Mouse (Mus musculus): ENCODE data around the gene Cwc27. TPM values are rescaled to one million over a fixed set of nuclear protein-coding genes. Genes with fewer than 3 reads are reported as not detected.

The Cwc27 gene
- total and polyA plus RNA-seq, 2 experiments, result 1.1 to 8.9 TPM

- Histone ChIP-seq H3K4me1 (ENCODE audit: control insufficient read depth, insufficient read depth, low read length) (no peaks in the 10 kb centered on the region), H3K4me3 (ENCODE audit: insufficient read depth, low read depth, low read length) (no peak overlapping the region), H3K79me2 (ENCODE audit: control insufficient read depth, insufficient read depth, low read length) (no peaks in the 10 kb centered on the region), H3K27ac (replicated peaks; ENCODE audit: insufficient read depth, low read depth, low read length) (no peak overlapping the region), H3K9ac (ENCODE audit: low read depth, low read length) (no peak overlapping the region), H3K27me3 (ENCODE audit: control insufficient read depth, insufficient read depth, low read length) (no peaks in the 10 kb centered on the region), H3K36me3 (ENCODE audit: control insufficient read depth, insufficient read depth, low read length) (no peaks in the 10 kb centered on the region)
- 95% methylated on average over 9 of the region's 9 CpGs for whole genome bisulfite sequencing
- no peak for DNase-seq (ENCODE audit: extremely low read depth, low read depth, low spot score)
- no peak for TF ChIP-seq CTCF (IDR thresholded peaks at IDR 0.05; ENCODE audit: low read depth, low read length)
- TF ChIP-seq POLR2A (IDR thresholded peaks at IDR 0.05; ENCODE audit: extremely low read depth, insufficient read depth, low read length), result no peak
These were observed 155.8 kb downstream of the Cwc27 start for GRCm38 (mm10) chr13:104661188-104661587.

DNA sequence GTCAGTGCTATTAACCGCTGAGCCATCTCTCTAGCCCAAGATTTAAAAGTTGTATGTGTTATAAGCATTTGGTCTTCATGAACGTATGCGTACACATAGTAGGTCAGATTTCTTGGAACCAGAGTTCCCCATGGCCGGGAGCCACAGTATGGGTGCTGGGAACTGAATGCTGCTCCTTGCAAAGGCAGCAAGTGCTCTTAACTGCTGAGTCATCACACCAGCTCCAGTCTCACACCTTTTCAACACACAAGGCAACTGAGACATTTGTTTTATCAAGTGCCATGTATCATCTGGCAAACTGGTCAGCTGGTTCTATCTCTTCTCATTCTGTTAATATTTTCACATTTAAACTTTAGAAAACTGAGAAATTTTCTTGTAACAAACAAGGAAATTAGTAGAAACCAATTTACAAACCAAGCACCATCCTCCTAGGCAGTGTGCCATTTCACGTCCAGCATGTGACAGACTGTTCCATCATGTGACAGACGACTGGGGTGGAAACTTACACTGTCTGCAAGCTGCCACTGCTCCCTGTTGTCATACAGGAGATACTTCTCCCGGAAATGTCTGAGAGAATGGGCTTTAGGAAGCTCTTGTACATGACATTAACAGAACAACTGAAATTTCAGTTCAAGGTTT lies 156.8 kb downstream of the Cwc27 start:
- H3K79me2 ChIP-seq (ENCODE audit: control insufficient read depth, insufficient read depth, low read length), result no peaks in the 10 kb centered on the region
- 94% methylated on average over 7 of the region's 7 CpGs for WGBS
- H3K27me3 ChIP-seq (ENCODE audit: control insufficient read depth, insufficient read depth, low read length), result no peaks in the 10 kb centered on the region
- DNase-seq (ENCODE audit: extremely low read depth, low read depth, low spot score), result no peak
- no peak overlapping the region for H3K27ac ChIP-seq (replicated peaks; ENCODE audit: insufficient read depth, low read depth, low read length)
- H3K36me3 ChIP-seq (ENCODE audit: control insufficient read depth, insufficient read depth, low read length), result no peaks in the 10 kb centered on the region
- no peaks in the 10 kb centered on the region for H3K4me1 ChIP-seq (ENCODE audit: control insufficient read depth, insufficient read depth, low read length)
- H3K4me3 ChIP-seq (ENCODE audit: insufficient read depth, low read depth, low read length), result no peak overlapping the region
- TF ChIP-seq CTCF (IDR thresholded peaks at IDR 0.05; ENCODE audit: low read depth, low read length) (no peak), POLR2A (IDR thresholded peaks at IDR 0.05; ENCODE audit: extremely low read depth, insufficient read depth, low read length) (no peak)
- no peak overlapping the region for H3K9ac ChIP-seq (ENCODE audit: low read depth, low read length)

DNA sequence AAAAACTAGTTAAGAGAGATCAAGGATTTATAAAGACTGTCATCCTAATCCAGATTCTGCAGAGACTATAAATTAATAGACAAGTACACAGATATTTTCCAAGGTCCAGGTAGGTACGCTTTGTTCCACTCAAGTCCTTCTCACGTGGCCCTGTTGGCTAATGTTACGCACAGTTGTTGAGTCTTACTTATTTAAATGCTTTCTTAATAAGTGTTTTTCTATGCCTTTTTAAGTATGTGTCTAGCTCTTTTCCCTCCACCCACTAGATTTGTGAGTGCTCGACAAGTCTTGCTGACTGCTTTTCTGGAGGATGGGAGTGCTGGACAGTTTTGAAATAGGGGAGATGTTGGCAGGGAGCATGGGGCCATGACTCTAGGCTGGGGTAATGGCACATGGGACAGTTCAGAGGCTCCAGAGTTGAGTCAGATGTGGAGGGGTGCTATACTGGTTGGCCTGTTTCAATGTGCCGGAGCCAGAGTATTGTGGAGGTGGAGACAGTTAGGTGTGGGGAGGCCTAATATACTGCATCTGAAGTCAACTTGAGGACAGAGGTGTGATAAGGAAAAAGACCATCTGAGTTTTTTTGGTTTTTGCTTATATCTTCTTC lies 160.2 kb downstream of the Cwc27 start:
- TF ChIP-seq POLR2A (IDR thresholded peaks at IDR 0.05; ENCODE audit: extremely low read depth, insufficient read depth, low read length), result no peak
- no peak for TF ChIP-seq CTCF (IDR thresholded peaks at IDR 0.05; ENCODE audit: low read depth, low read length)
- H3K27ac ChIP-seq (replicated peaks; ENCODE audit: insufficient read depth, low read depth, low read length), result no peak overlapping the region
- no peak for DNase-seq (ENCODE audit: extremely low read depth, low read depth, low spot score)

GRCm38 (mm10) chr13:104655137-104655536 lies 161.8 kb downstream of the Cwc27 start:
- H3K27ac ChIP-seq (replicated peaks; ENCODE audit: insufficient read depth, low read depth, low read length), result no peak overlapping the region
- peak; percentile 23 for DNase-seq (ENCODE audit: extremely low read depth, low read depth, low spot score)
- no peaks in the 10 kb centered on the region for H3K27me3 ChIP-seq (ENCODE audit: control insufficient read depth, insufficient read depth, low read length)
- H3K4me3 ChIP-seq (ENCODE audit: insufficient read depth, low read depth, low read length), result no peak overlapping the region
- no peak overlapping the region for H3K9ac ChIP-seq (ENCODE audit: low read depth, low read length)
- peaks cover 2% of the 10 kb centered on the region; the same call in 1 of the 2 replicates for H3K4me1 ChIP-seq (ENCODE audit: control insufficient read depth, insufficient read depth, low read length)
- no peaks in the 10 kb centered on the region for H3K36me3 ChIP-seq (ENCODE audit: control insufficient read depth, insufficient read depth, low read length)
- WGBS, result 45% methylated on average over 3 of the region's 3 CpGs
- no peaks in the 10 kb centered on the region for H3K79me2 ChIP-seq (ENCODE audit: control insufficient read depth, insufficient read depth, low read length)
- no peak for TF ChIP-seq POLR2A (IDR thresholded peaks at IDR 0.05; ENCODE audit: extremely low read depth, insufficient read depth, low read length)
- TF ChIP-seq CTCF (IDR thresholded peaks at IDR 0.05; ENCODE audit: low read depth, low read length), result no peak

More for the DNA sequence above, 160.2 kb downstream of the Cwc27 start:
- Histone ChIP-seq H3K36me3 (ENCODE audit: control insufficient read depth, insufficient read depth, low read length) (no peaks in the 10 kb centered on the region), H3K79me2 (ENCODE audit: control insufficient read depth, insufficient read depth, low read length) (no peaks in the 10 kb centered on the region), H3K27me3 (ENCODE audit: control insufficient read depth, insufficient read depth, low read length) (no peaks in the 10 kb centered on the region), H3K4me3 (ENCODE audit: insufficient read depth, low read depth, low read length) (no peak overlapping the region), H3K4me1 (ENCODE audit: control insufficient read depth, insufficient read depth, low read length) (peaks cover 2% of the 10 kb centered on the region; the same call in 1 of the 2 replicates), H3K9ac (ENCODE audit: low read depth, low read length) (no peak overlapping the region)
- WGBS, result 98% methylated on average over 5 of the region's 5 CpGs

GRCm38 (mm10) chr13:104651763-104652162 lies 165.2 kb downstream of the Cwc27 start:
- H3K27ac ChIP-seq (replicated peaks; ENCODE audit: insufficient read depth, low read depth, low read length), result no peak overlapping the region
- H3K9ac ChIP-seq (ENCODE audit: low read depth, low read length), result no peak overlapping the region
- DNase-seq (ENCODE audit: extremely low read depth, low read depth, low spot score), result no peak
- H3K4me3 ChIP-seq (ENCODE audit: insufficient read depth, low read depth, low read length), result no peak overlapping the region
- TF ChIP-seq POLR2A (IDR thresholded peaks at IDR 0.05; ENCODE audit: extremely low read depth, insufficient read depth, low read length), result no peak
- no peak for TF ChIP-seq CTCF (IDR thresholded peaks at IDR 0.05; ENCODE audit: low read depth, low read length)
- no peaks in the 10 kb centered on the region for H3K27me3 ChIP-seq (ENCODE audit: control insufficient read depth, insufficient read depth, low read length)
- H3K79me2 ChIP-seq (ENCODE audit: control insufficient read depth, insufficient read depth, low read length), result no peaks in the 10 kb centered on the region
- peaks cover 2% of the 10 kb centered on the region; the same call in 1 of the 2 replicates for H3K4me1 ChIP-seq (ENCODE audit: control insufficient read depth, insufficient read depth, low read length)
- WGBS, result 79% methylated on average over 2 of the region's 2 CpGs
- no peaks in the 10 kb centered on the region for H3K36me3 ChIP-seq (ENCODE audit: control insufficient read depth, insufficient read depth, low read length)

DNA sequence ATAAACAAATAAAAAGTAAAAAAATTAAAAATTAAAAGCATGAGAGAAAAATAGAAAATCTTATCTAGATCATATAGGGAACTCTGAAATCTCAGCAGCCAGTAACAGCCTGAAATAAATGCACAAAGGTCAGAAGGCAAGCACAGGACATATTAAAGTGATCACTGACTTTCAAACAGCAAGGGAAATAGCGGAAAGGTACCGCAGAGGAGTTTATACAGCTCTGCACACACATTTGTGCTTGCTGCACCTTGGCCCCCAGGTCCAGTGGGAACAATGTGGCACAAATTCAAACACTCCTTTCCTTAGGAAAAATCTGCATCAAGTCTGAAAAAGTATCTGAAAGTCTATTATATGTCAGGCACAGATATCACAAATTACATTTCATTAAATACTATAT lies 166.3 kb downstream of the Cwc27 start:
- peak; percentile 19 for DNase-seq (ENCODE audit: extremely low read depth, low read depth, low spot score)
- H3K4me3 ChIP-seq (ENCODE audit: insufficient read depth, low read depth, low read length), result no peak overlapping the region
- H3K36me3 ChIP-seq (ENCODE audit: control insufficient read depth, insufficient read depth, low read length), result no peaks in the 10 kb centered on the region
- H3K9ac ChIP-seq (ENCODE audit: low read depth, low read length), result no peak overlapping the region
- no peak overlapping the region for H3K27ac ChIP-seq (replicated peaks; ENCODE audit: insufficient read depth, low read depth, low read length)
- TF ChIP-seq CTCF (IDR thresholded peaks at IDR 0.05; ENCODE audit: low read depth, low read length) (no peak), POLR2A (IDR thresholded peaks at IDR 0.05; ENCODE audit: extremely low read depth, insufficient read depth, low read length) (no peak)
- WGBS, result 52% methylated on average over 2 of the region's 2 CpGs
- H3K79me2 ChIP-seq (ENCODE audit: control insufficient read depth, insufficient read depth, low read length), result no peaks in the 10 kb centered on the region
- no peaks in the 10 kb centered on the region for H3K27me3 ChIP-seq (ENCODE audit: control insufficient read depth, insufficient read depth, low read length)
- peaks cover 2% of the 10 kb centered on the region; the same call in 1 of the 2 replicates for H3K4me1 ChIP-seq (ENCODE audit: control insufficient read depth, insufficient read depth, low read length)

Data from liver, adult 2 months (tissue).